Mouse (Mus musculus) spleen, postnatal 10 days (tissue): ENCODE data around the gene Rufy1.
A peak's percentile ranks its signal among the peaks of the same experiment; 100 is the strongest.

Experiments
- DNase-seq, 2 experiments: peaks; one replicate each; pipeline ENCODE4 v3.0.0; 2021 to 2022; ENCODE audit warnings: low spot score in 2 of 2

Gene Rufy1

DNA sequence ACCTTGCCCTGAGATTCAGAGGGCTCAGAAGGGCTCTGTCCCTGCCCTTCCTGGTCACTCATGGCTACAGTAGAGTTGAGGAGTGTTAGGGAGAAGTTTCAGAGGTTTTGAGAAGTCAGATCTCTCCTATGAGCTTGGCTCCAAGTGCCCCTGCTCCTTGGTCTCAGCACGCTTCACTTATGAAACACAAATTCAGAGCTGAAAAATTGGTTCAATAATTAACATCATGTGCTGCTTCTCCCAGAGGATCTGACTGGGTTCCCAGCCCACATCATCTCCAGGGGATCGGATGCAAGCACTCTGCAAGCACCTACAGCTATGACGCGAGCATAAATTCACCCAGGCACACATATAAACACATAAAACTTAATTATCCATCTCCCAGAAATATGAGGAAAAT, 4.9 kb downstream of the Rufy1 start:
- no peak for DNase-seq

DNA sequence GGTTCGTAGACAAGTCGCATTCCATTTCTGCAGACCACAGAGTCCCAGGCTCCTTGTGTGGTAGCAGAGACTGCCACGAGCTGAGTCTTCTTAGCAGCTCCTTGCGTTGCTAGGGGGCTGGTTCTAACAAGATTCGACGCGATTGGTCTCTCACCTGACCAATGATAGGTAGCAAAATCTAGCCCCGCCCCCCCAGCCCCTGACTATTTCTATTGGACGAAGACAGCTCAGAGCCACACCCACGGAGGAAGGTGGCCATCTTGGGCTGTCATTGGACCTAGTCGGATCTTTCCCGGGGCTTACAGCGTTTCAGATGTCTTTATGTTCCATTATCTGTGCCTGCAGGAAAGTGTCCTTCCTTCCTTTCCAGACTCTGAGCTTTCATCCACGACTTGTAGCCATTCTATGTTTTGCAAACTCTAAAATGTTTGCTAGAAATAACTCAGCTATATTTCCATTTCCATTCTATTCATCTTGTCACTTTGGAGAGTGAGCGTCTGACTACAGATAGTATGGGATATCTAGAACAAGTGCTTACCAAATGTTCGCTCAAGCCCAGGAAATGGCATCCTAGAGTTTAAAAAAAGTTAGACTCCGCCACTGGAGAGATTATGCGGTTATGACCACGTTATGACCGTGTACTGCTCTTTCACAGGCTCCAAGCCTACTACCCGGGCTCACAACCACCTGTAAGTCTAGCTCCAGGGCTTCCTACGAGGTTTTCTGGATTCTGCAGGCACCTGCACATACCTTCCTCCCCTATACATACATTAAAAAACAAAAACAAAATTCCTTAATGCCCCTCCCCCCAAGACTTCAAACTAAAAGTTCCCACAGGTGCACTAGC, 8.8 kb downstream of the Rufy1 start:
- DNase-seq, result peak; percentile 13 to 73

DNA sequence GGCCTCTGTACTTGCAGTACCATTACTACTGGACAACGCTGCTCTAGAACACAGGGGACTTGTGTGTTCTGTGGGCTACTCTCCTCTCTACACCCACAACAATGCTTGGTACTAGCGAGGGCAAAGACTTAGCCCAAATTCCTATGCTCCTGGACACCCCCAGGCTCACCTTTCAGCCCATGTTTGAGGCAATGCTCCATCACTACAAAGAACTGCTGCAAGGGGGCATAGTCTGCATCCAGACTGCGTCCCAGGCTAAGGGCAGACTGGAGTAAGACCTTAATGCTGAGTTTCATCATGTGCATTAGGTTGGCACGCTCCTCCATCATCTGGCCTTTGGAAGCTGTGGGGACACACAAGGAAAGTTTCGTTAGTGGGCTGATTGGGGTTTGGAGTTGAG, 9.5 kb downstream of the Rufy1 start:
- DNase-seq, result no peak

DNA sequence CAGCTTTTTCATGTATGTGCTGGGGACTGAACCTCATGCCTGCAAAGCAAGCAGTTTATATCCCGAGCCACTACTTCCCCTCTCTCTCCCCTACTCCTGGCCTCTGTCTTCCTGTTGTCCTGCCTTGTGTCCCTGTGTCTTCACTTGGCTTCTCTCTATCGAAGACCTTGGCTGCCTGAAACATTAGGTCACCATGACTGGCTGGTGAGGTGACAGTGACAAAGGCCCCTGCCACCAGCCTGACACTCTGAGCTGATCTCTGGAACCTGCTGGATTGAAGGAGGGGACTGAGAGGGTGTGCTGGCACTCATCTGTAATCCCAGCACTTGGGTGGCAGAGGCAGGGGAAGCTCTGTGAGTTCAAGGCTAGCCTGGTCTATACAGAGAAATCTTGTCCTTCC, 13.1 kb downstream of the Rufy1 start:
- no peak for DNase-seq

DNA sequence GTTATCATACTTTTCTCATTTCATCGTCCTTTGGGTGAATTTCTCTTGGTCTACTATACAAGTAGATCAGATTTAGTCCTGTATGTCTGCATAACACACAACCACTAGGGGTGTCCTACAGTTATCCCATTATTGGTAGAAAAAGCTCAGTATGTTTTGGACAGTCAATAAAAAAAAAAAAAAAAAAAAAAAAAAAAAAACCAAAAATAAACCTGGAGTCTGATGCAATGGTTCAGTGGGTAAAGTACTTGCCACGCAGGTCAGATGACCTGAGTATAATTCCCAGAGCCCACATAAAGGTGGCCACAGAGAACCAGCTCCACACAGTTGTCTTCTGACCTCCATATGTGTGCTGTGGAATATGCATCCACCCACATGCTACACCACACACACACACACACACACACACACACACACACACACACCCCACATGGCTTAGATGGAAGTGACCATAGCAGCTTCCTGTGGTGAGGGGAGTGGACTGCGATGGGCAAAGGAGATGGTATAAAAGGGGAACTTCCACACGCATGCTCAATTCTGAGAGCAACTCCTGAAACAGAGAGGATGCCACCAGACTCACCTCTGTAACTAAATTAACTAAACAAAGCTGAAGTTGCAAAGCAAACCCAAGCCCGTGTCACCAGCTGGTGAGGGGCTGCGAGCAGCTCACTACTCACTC, 15.2 kb downstream of the Rufy1 start:
- no peak for DNase-seq

DNA sequence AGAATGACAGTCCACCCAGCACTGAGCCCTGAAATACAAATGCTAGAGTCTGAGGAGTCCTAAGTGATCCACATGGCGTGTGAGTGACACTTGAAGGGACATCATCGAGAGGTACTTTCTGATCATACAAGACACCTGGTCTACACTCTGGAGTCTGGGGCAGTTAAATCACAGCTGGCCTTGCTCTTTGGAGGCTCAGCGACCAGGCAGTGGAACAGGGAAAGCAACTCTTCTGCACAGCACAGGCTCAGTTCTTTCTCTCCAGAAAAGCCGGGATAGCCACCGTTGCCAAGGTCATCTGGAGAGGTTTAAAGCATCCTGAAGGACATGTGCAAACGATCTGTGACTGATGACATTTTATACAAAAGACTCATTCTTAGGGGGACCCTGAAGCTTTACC, 23.7 kb downstream of the Rufy1 start:
- DNase-seq, result no peak

DNA sequence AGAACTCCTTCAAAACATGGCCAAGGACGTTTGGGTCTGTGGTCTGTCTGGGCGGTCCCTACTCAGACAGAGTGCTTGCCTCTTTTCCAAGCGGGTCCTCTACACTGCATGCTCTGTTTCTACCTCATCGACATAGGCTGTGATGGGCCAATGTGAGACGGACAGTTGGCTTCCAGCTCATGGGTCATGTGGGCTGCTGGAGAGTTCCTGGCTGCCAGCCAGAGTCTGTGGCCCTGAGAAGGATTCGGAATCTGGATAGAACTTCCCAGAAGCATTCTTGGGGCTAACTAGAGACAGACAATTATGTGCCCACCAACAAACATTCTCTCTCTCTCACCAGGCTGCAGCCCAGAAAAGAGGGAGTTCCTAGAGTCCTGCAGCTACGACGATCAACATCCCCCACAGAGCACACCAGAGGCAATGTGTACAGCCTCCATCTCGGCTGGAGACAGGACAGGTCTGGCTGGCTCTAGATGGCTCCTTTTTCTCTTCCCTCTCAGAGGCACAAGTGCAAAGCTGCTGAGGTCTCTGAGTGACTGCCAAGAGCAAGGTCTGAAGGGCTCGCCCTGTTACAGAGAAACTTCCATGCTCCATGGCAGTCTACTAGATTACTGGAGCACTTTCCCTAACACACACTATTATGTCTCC, 27.4 kb downstream of the Rufy1 start:
- DNase-seq, result no peak

DNA sequence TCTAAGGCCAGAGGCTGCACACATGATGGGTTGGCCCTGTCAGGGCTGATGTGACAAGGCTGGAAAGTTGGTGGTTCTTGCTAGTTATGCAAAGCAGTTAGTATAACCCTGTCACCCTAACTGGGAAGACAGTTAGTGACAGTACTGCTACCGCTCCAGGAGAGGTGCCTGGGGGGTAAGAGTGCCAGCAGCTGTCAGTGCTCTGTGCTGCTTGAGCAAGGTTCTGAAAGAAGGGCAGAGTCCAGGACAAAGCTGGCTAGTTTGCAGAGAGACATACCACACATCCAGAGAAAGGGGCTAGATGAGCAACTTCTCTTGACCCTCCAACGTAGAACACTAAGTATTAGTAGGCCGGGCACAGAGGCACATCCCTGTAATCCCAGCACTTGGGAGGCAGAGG, 28.4 kb downstream of the Rufy1 start:
- DNase-seq, result no peak

DNA sequence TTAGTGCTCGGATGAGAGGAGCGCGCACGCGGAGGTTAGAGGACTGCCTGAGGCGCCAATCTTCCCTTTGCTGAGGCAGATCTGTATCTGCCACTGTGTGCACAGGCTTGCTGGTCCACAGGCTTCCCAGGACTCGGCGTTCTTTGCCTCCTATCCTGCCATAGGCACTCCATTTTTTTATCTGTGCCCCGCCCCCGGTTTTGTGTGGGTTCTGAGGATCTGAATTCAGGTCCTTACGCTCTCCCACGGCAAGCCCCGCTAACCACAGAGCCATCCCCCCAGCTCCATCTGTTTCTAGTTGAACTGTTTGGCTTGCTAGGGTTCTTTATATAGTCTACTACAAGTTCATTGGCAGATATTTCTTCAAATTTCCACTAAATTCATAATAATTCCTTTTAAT, 32.1 kb downstream of the Rufy1 start:
- no peak for DNase-seq

DNA sequence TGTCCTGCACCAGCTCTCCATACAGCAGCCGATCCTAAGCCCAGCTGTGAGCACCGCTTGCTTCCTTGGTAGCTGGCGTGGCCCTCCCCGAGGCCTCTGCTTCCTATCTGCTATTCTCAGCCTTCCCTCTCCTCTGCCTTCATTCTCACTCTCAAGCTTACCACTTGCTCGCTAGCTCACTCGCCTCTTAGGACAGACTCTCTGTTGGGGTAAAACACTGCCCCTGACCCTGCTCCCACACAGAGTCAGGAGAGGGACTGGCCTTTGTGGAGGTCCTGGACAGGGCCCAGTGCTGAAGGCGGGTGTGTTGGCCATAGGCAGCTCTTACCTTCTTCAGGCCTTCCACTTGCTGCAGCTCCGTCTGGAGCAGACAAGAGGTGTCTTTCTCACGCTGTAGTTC, 33.6 kb downstream of the Rufy1 start:
- no peak for DNase-seq

DNA sequence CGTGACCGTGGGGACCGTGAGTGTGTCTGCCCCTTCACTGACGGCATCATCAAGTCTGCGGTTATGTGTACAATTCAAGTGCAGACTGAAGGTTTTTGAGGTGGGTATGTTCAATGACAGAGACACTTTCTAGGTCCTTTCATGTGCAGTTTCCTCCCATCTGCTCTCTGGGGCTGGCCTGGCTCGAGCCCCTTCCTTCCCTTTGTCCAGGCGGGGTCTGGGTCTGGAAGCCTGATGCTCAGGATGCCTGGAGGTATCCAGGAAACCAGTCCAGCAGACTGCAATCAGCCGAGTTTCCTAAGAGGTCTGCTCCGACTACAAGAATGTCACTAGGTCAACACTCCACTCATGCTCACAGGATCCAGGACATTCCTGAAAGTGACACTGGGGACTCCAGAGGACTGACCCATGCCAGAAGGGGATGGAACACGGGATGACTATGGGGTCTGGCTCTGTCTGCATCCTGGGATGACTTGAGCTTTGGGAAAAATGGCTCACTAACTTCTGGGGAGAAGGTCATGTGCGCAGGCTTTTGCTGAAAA, 34.1 kb downstream of the Rufy1 start:
- DNase-seq, result no peak

DNA sequence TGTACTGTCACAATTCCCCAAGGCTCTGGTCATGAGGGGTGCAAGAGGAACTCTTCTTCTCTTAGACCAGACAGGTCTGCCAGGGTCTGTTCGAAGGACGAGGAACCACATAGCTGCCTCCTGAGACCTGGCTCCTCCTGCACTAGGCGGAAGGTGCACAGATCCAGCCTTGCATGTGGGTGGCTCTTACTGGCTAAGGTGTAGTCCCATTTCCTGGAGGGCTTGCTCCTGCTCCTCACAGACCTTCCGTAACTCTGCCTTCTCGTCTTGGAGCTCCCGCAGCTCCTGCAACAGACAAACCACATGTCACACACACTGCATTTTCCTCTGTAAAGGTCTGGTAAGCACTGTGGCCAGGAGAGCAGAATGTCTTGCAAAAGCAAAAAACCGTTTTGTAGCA, 36.2 kb downstream of the Rufy1 start:
- DNase-seq, result no peak

DNA sequence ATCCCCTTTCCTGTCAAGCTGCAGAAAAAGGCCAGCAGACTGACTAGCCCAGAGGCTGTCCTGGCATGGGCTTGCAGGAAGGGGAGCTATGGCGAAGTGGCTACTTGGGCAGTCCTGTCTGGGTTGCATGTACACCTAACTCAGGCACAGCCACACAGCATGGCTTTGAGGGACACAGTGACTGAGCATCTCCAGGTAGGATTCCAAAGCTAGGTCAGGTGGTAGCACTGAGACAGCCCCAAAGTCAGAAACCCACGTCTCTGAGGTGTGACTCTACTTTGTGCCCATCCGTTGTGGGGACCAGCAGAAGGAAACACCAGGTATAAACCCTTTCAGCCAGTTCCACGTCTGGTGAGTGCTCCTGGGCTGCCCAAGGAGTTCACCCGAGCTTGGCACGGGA, 37.6 kb downstream of the Rufy1 start:
- no peak for DNase-seq

DNA sequence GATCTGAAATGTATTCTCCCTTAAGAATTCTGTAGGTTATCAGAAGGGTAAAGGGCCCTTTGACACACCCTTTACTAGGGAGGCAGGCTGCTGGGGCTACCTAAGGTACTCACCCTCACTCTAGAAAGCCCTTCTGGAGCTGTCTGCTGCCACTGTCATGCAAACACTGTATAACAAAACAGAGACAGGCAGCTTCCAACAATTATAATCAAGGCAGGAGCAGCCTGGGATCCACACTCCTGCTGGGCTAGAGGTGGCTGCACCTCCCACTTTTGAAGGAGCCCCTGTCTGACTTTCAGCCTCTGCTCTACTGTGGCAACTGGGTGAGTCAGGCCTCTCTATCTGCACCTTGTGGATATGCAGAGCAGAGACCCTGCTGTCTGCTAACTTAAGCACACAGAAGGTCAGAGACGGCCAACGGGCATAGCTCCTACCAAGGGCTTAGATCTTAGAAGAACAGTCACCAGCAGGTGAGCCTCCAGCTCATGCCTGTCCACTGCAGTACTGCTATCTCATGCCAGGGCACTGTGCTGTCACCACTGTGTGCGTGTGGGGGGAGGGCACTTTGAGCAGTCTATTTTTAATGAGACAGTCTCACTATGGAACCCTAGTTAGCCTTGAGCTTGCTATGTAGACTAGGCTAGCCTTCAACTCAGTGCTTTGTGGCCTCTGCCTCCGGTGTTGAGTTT, 39.5 kb downstream of the Rufy1 start:
- no peak for DNase-seq

DNA sequence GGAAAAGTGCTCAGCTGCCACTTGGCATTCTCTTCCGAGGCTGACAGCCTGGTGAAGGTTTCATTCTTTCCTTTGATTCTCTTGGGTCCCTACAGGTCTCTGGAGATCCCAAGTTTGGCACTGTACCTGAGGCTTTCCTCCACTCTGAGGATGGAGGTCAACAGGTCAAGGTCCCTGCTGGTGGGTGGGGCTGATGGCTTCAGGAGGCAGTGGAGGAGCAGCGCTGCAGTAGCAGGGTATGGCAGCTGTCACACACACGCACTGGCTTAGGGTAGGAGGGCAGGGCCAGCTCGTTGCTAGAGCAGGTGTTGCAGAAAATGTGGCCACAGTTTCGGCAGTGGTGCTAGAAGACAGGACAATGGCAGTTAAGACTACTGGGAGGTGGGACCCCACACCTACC, 41.3 kb downstream of the Rufy1 start:
- no peak for DNase-seq

DNA sequence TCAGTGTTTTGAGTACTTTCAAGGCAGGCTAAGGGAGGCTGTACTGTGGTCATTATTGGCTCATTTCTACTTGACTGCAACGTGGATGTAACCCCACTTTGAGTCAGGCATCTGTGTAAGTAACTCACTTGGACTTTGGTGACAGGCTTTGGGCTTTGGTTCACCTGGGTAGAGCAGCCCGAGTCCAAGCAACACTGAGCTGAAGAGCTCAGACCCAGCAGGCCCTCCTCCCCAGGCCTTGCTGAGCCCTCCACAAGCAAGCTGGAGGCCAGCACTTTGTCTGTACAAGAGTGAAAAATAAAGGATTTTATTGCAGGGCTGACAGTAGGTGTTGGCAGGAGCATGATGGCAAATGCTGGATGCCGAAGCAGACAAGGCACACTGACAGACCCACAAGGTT, 41.9 kb downstream of the Rufy1 start:
- no peak for DNase-seq

DNA sequence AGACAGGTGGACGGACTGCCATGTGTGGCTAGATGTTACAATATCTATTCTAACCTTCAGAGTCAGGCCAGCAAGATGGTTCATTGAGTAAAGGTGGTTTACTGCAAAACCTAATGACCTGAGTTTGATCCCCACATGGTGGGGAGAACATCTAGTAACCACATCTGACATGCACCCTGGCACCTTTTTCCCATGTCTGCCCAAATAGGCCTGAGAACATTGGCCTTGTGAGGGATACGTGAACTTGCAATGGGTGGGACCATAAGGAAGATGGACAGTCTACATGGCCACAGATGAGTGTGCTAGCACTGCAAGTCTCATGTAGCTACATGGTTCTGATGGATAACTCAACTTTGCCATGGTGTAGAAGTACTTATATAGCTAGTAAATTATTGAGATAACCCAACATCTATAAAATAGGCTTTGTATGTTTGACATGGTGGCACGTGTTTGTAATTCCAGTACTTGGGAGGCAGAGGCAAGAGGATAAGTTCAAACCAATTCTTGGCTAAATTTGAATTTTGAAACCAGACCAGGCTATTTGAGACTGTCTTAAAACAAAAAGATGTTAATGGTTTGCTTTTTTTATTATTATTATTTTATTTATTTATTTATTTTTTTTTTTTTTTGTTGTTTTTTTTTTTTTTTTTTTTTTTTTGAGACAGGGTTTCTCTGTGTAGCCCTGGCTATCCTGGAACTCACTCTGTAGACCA, 42.6 kb downstream of the Rufy1 start:
- DNase-seq, result no peak

DNA sequence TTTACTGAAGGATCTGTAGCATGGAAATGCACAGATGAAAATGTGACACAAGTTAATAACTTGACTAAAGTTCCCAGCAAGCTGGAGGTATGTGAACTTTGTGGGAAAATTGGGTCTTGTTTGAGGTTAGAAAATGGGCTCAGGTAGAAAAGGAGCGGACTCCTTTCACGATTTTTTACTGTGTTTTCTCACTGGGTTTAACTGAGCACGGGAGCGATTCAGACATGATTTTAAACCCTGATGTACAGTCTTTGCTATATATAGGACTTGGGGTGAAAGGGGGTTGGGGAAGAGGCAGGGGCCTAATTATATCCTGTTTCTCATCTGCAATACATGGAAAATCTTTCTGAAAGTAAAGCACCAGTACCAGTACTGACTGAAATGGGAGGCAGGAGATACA, 43.2 kb downstream of the Rufy1 start:
- DNase-seq, result no peak

DNA sequence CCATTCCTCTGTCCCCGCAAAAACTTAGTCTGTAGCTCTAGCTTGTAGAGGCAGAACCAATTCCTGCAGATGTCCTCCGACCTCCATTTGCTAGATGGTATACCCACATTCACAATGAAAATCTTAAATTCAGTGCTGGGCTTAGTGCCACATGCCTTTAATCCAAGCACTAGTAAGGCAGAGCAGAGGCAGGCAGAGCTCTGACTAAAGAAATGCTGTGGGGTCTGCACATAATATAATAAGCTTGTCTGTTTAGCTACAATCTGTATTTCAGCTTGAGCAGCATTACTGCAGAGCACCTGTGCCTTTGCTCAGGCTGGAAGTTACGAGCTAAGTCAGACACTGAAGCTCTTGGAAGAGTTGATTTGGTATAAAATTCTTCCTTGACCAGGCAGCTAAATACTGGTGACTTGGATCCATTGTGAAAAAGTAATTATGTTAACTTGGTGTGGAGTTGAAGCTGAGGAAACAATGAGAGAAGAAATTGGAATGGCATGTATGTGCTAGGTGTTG, 43.7 kb downstream of the Rufy1 start:
- DNase-seq, result no peak

DNA sequence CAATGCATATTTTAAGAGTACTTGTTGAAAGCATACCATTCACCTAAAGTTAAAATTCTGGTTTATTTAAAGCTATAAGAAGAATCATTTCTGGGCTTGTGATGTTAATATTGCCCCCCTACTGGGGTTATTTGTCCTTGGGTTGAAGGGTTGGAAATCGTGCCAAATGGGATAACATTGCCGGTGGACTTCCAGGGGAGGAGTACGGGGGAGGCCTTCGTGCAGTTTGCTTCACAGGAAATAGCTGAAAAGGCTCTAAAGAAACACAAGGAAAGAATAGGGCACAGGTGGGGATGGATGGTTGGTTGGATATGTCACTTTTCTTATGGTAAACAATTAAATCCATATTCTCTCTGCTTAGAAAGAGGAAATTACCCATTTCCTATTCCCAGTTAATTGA, 49.6 kb downstream of the Rufy1 start:
- no peak for DNase-seq

DNA sequence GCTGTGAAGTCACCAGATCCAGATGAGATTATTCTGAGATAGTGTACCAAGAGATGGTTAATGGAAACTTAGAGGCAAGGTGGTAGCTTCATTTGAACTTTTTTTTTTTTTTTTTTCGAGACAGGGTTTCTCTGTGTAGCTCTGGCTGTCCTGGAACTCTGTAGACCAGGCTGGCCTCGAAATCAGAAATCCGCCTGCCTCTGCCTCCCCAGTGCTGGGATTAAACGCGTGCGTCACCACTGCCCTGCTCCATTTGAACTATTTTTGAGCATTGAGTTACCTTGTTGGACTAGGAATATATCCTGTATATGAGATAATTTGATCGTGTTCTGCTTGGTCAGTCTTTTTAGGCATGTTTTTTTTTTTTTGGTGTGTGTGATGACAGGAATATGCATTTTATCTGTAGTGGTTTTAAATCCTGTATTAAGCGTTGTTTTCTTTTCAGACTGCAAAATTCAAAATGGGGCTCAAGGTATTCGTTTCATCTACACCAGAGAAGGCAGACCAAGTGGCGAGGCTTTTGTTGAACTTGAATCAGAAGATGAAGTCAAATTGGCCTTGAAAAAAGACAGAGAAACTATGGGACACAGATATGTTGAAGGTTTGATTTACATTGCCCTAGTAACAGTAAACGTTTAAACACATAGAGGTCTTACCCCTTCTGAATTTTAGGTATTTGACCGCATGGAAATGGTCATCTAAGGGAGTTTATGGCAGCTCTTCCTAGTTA, 51.7 kb downstream of the Rufy1 start:
- no peak for DNase-seq
